Mouse (Mus musculus) neutrophil, adult 65 days (primary cell): ENCODE data around the gene Rab3ip. TPM values are rescaled to one million over a fixed set of nuclear protein-coding genes. Genes with fewer than 3 reads are reported as not detected.

Experiments
- total RNA-seq: library from RNA; stranded (reverse); gene quantifications from 2 replicates; pipeline ENCODE4 v1.2.4, GENCODE M21; 2023

Rab3ip gene
- 8.6 and 13.4 TPM in 2 replicates for total RNA-seq

DNA sequence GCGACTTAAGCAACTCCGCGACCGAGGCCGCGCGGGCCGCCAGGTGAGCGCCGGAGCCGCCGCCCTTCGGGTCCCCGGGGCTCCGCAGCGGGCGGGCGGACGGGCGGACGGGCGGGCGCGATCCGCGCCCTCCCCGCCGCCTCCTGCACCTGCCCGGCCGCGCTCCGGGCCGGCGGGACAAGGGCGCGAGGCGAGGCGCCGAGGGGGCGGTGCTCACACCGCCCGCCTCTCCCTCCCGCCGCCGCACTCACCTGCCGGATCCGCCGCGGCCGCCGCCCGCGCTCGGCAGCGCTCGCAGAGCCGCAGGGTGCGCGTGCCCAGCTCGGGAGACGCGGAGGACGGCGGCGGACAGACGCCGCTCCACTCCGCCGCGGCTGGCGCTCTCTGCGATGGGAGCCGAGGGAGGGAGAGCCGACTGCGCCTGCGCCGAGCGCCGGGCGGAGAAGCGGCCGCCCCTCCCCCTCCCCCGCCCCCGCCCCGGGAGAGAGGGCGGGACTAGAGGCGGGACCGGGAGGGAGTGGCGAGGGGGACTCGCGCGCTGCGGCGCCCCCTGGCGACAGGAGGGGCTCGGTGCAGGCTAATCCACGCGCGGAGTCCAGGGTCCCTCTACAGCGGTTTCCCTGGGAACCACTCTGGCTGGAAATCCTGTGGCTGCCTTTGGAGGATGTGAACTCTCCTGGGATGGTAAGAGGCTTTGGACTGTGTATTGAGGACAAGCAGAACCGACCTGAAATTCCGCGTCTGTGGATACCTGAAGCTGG lies at the start of gene Rab3ip:
TSS of gene Rab3ip (minus strand) at position 761 of the 761 bp plus-strand sequence.

GRCm38 (mm10) chr10:116986264-116987082 lies 35.9 kb upstream of the Rab3ip start, which contains the start of gene Best3:
Gene Best3, plus strand, starts transcription at chr10:116986314.

GRCm38 (mm10) chr10:116972509-116972908 lies 21.9 kb upstream of the Rab3ip start, which contains the start of gene Gm10271:
Gene Gm10271, minus strand, starts transcription at chr10:116972609.

DNA sequence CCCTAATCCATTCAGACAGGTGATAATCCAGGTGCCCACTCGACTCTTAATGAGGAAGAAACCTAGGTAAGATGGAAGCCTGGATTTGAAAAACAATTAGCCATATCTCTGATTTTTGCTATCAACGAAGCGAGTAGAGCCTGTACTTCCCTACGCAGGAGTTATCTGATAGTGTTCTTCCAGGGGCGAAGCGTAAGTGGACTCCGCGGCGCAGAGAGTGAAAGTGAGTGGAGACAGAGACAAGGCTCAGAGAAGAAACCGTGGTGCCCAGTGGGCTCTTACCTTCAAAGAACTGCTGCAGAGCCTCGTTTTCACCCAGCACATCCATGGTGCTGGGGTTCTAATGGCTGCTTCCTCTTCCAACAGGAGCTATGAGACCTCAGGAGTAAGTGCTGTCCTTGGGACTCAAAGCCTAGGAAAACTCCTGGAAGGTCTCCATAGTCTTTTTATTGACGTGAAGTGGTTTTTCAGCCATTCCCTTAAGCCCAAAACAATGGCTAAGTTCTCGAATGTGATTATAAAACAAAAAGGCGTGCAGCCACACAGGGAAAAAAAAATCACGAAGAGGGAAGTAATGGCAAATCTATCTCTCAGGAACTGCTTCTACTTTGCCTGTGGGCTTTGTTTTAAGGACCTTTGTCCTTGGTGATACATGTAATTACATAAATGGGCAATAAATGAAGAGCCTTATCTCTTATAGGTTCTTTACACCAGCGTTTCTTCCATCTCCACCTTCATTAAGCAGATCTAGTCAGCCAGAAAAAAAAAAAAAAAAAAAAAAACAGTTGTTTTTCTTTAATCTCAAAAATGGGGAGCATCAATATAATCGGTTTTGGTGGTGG lies 54.0 kb downstream of the Rab3ip start, which contains the start of gene Myrfl:
TSS of gene Myrfl (minus strand) at position 584 of the 842 bp plus-strand sequence.

Other genes with a start within 250 kb of the Rab3ip start
- not detected in 2 replicates for gene Myrfl, start 53.9 kb downstream of the Rab3ip start, total RNA-seq
- not detected in 2 replicates for gene Gm10271, start 21.8 kb upstream of the Rab3ip start, total RNA-seq
- gene Best3, start 35.5 kb upstream of the Rab3ip start, total RNA-seq, result not detected in 2 replicates
- not detected in 2 replicates for gene Lrrc10, start 94.6 kb upstream of the Rab3ip start, total RNA-seq
- 82.4 and 92.3 TPM in 2 replicates for gene Cct2, start 113.0 kb upstream of the Rab3ip start, total RNA-seq
- 13.2 and 14.0 TPM in 2 replicates for gene Frs2, start 197.8 kb upstream of the Rab3ip start, total RNA-seq